Mouse (Mus musculus): ENCODE measurements around the gene Herpud1. TPM values are rescaled to one million over a fixed set of nuclear protein-coding genes. Genes with fewer than 3 reads are reported as not detected.
"Not testable (repeated sequence)": the region's sequence is repeated elsewhere in the genome, so short reads cannot be mapped to it uniquely, and the experiment has no call there.

The Herpud1 gene
- polyA plus RNA-seq, 1 experiment: 56.0 TPM

- no peak for TF ChIP-seq POLR2A (IDR thresholded peaks at IDR 0.05; ENCODE audit: borderline replicate concordance, extremely low read depth, insufficient read depth, insufficient read length, poor library complexity, severe bottlenecking)
- TF ChIP-seq CTCF (IDR thresholded peaks at IDR 0.05; ENCODE audit: borderline replicate concordance, extremely low read depth, insufficient read depth, insufficient read length): no peak
- no peak for DNase-seq (ENCODE audit: low read depth)
These were observed 4.2 kb downstream of the Herpud1 start for GRCm38 (mm10) chr8:94390429-94390828.

- TF ChIP-seq POLR2A (IDR thresholded peaks at IDR 0.05; ENCODE audit: borderline replicate concordance, extremely low read depth, insufficient read depth, insufficient read length, poor library complexity, severe bottlenecking): no peak
- no peak for TF ChIP-seq CTCF (IDR thresholded peaks at IDR 0.05; ENCODE audit: borderline replicate concordance, extremely low read depth, insufficient read depth, insufficient read length)
These were observed 4.7 kb downstream of the Herpud1 start for GRCm38 (mm10) chr8:94390910-94391309.

GRCm38 (mm10) chr8:94392147-94392546, 5.9 kb downstream of the Herpud1 start:
- peak; percentile 51 for TF ChIP-seq CTCF (IDR thresholded peaks at IDR 0.05; ENCODE audit: borderline replicate concordance, extremely low read depth, insufficient read depth, insufficient read length)
- no peak for TF ChIP-seq POLR2A (IDR thresholded peaks at IDR 0.05; ENCODE audit: borderline replicate concordance, extremely low read depth, insufficient read depth, insufficient read length, poor library complexity, severe bottlenecking)
- peak; percentile 32 for DNase-seq (ENCODE audit: low read depth)

More at GRCm38 (mm10) chr8:94390910-94391309, 4.7 kb downstream of the Herpud1 start:
- no peak for DNase-seq (ENCODE audit: low read depth)

GRCm38 (mm10) chr8:94392648-94393047, 6.4 kb downstream of the Herpud1 start:
- no peak for TF ChIP-seq CTCF (IDR thresholded peaks at IDR 0.05; ENCODE audit: borderline replicate concordance, extremely low read depth, insufficient read depth, insufficient read length)
- no peak for TF ChIP-seq POLR2A (IDR thresholded peaks at IDR 0.05; ENCODE audit: borderline replicate concordance, extremely low read depth, insufficient read depth, insufficient read length, poor library complexity, severe bottlenecking)
- no peak for DNase-seq (ENCODE audit: low read depth)

GRCm38 (mm10) chr8:94395851-94396540, 9.8 kb downstream of the Herpud1 start:
- TF ChIP-seq POLR2A (IDR thresholded peaks at IDR 0.05; ENCODE audit: borderline replicate concordance, extremely low read depth, insufficient read depth, insufficient read length, poor library complexity, severe bottlenecking) (no peak), CTCF (IDR thresholded peaks at IDR 0.05; ENCODE audit: borderline replicate concordance, extremely low read depth, insufficient read depth, insufficient read length) (no peak)
- DNase-seq (ENCODE audit: low read depth): no peak

- peak; percentile 63; the same call in 1 of the 2 replicates for TF ChIP-seq CTCF (IDR thresholded peaks at IDR 0.05; ENCODE audit: borderline replicate concordance, extremely low read depth, insufficient read depth, insufficient read length)
- no peak for TF ChIP-seq POLR2A (IDR thresholded peaks at IDR 0.05; ENCODE audit: borderline replicate concordance, extremely low read depth, insufficient read depth, insufficient read length, poor library complexity, severe bottlenecking)
- peak; percentile 55 for DNase-seq (ENCODE audit: low read depth)
These were observed 10.9 kb downstream of the Herpud1 start for GRCm38 (mm10) chr8:94396964-94397657.

GRCm38 (mm10) chr8:94398587-94398986, 12.3 kb downstream of the Herpud1 start:
- TF ChIP-seq CTCF (IDR thresholded peaks at IDR 0.05; ENCODE audit: borderline replicate concordance, extremely low read depth, insufficient read depth, insufficient read length) (no peak), POLR2A (IDR thresholded peaks at IDR 0.05; ENCODE audit: borderline replicate concordance, extremely low read depth, insufficient read depth, insufficient read length, poor library complexity, severe bottlenecking) (no peak)

GRCm38 (mm10) chr8:94399361-94399953, 13.2 kb downstream of the Herpud1 start:
- TF ChIP-seq CTCF (IDR thresholded peaks at IDR 0.05; ENCODE audit: borderline replicate concordance, extremely low read depth, insufficient read depth, insufficient read length) (no peak), POLR2A (IDR thresholded peaks at IDR 0.05; ENCODE audit: borderline replicate concordance, extremely low read depth, insufficient read depth, insufficient read length, poor library complexity, severe bottlenecking) (no peak)

More at GRCm38 (mm10) chr8:94398587-94398986, 12.3 kb downstream of the Herpud1 start:
- DNase-seq (ENCODE audit: low read depth): no peak

GRCm38 (mm10) chr8:94399957-94400356, 13.7 kb downstream of the Herpud1 start:
- not testable (repeated sequence) for DNase-seq (ENCODE audit: low read depth)

More at GRCm38 (mm10) chr8:94399361-94399953, 13.2 kb downstream of the Herpud1 start:
- DNase-seq (ENCODE audit: low read depth): no peak

GRCm38 (mm10) chr8:94408443-94409080, 22.3 kb downstream of the Herpud1 start:
- TF ChIP-seq CTCF (IDR thresholded peaks at IDR 0.05; ENCODE audit: borderline replicate concordance, extremely low read depth, insufficient read depth, insufficient read length) (no peak), POLR2A (IDR thresholded peaks at IDR 0.05; ENCODE audit: borderline replicate concordance, extremely low read depth, insufficient read depth, insufficient read length, poor library complexity, severe bottlenecking) (no peak)
- no peak for DNase-seq (ENCODE audit: low read depth)

- DNase-seq (ENCODE audit: low read depth): no peak
- no peak for TF ChIP-seq CTCF (IDR thresholded peaks at IDR 0.05; ENCODE audit: borderline replicate concordance, extremely low read depth, insufficient read depth, insufficient read length)
- no peak for TF ChIP-seq POLR2A (IDR thresholded peaks at IDR 0.05; ENCODE audit: borderline replicate concordance, extremely low read depth, insufficient read depth, insufficient read length, poor library complexity, severe bottlenecking)
These were observed 23.3 kb downstream of the Herpud1 start for GRCm38 (mm10) chr8:94409523-94409922.
